Mouse (Mus musculus) erythroblast, adult 5-6 weeks (primary cell): Measurements from ENCODE around the gene Armcx4. TPM values are rescaled to one million over a fixed set of nuclear protein-coding genes. Genes with fewer than 3 reads are reported as not detected.
A peak's percentile ranks its signal among the peaks of the same experiment; 100 is the strongest.
"Not testable (repeated sequence)": the region's sequence is repeated elsewhere in the genome, so short reads cannot be mapped to it uniquely, and the experiment has no call there.

Experiments used
- ATAC-seq: replicated peaks from 2 replicates; pipeline ENCODE4 v1.8.0; 2016; ENCODE audit warnings: moderate number of reproducible peaks, mild to moderate bottlenecking, moderate TSS enrichment, inconsistent platforms; ENCODE audit not compliant: poor library complexity, low FRiP score, severe bottlenecking
- total RNA-seq, 2 experiments: library from RNA; stranded (forward) in 1 of 2; stranded (reverse) in 1 of 2; fragments of 150-400 nt in 1 of 2; fragments of 200-764, 138-1000 nt in 1 of 2; gene quantifications; 2 replicates each; pipeline versions ENCODE4 v1.2.3 to v1.2.4; 2015 to 2017; ENCODE audit warnings: low replicate concordance in 2 of 2

Gene Armcx4
- under 0.01 and 0.84 TPM in 2 replicates for total RNA-seq (2015; ENCODE audit: low replicate concordance)
- under 0.01 and 0.14 TPM in 2 replicates for total RNA-seq (2017; ENCODE audit: low replicate concordance)

DNA sequence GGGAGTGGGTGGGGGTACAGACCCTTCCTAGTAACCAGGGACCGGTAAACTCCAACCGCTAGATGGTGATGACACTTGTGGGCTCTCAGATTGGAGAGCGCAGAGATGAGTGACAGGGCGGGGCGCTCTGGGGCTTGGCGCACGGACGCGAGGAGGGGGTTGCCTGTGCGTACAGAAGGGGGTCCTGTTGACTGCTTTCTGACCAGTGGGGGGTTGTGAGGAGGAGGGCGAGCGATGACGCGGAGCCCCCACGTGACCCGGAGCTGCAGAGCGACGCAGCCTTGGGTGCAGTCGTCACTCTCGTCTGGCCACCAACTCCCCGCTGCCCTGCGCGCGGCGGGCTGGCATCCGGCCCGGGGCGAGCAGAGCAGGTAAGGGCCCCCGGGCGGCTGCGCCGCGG is at the start of gene Armcx4:
Gene Armcx4, plus strand, starts transcription at position 253 of the 400 bp plus-strand sequence.
- ATAC-seq = no peak

DNA sequence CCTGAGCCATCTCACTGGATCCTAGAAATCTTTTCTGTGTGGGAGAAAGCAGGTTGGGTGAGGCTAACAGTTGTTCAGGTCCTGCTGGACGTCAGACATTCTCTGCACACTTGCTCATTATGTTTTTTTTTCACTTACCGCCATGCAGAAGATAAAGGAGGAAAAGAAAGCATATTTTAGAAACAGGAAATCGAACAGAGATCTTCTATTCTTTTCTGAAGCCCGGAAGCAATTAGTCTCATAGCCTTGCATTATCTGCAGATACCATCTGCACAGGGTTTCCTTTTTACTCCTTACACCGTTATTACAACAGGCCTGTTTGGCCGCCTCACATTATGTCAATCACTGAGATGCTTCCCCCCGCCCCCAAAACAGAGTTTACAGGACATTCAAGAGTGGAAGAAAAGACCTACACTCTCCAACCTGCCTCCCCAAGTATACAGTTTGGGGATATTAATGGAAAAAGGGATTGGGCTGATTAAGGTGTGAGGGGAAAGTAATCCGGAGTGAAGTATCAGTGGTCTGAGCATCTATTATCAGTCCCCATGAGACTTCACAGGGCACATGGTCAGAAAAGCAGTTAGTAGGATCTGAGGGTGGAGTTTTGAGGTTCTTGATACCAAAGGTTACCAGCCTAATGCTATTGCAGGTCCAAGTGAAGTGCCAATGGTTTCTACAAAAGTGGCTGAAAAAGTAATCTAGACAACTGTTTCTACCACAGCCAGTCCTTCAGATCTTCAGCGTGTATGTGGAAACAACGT is 45.1 kb upstream of the Armcx4 start:
- ATAC-seq = no peak

- ATAC-seq = no peak
These were observed 40.0 kb upstream of the Armcx4 start for GRCm38 (mm10) chrX:134646338-134646737.

- ATAC-seq = no peak
These were observed 38.9 kb upstream of the Armcx4 start for GRCm38 (mm10) chrX:134647421-134647820.

GRCm38 (mm10) chrX:134648031-134648692 is 38.2 kb upstream of the Armcx4 start:
- peak; percentile 67 for ATAC-seq

GRCm38 (mm10) chrX:134652061-134652460 is 34.3 kb upstream of the Armcx4 start:
- ATAC-seq = no peak

DNA sequence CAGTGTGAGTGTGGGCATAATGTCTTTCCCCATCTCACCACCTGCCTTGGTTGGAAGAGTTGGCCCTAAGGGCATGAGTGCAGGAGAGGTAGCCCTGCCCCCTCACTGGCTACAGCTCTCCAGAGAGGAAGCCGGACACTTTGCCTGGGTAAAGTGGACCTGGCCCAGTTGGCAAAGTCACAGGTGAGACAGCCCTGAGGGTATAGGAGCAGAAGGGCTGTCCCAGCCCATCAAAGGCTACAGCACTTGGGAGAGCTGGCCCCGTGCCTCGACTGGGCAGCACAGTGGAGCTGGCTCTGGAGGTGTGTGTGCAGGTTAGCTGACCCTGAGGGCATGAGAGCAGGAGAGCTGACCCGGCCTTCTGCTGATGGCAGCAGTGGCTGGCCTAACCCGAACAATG is 24.7 kb upstream of the Armcx4 start:
- ATAC-seq = no peak

GRCm38 (mm10) chrX:134675022-134675421 is 11.3 kb upstream of the Armcx4 start:
- ATAC-seq = no peak

- no peak for ATAC-seq
These were observed 10.4 kb upstream of the Armcx4 start for GRCm38 (mm10) chrX:134675959-134676358.

DNA sequence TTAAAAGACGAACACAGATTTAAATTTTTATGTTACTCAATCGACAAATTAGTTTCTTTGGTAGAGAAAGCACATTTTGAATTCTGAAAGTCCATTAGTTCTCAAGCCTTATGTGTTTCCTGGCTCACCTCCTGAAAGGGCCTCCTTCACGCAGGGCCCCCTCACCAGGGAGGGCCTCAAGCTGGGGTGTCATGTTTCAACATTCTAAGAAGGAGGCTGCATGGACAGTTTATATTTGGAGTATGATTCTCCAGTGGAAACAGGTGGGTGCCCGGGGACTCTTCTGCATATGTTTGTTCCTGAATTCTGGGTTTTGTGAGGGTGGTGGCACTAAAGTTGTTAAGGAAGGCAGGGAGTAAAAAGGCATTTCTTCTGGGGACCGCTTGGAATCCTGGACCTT is 1.4 kb upstream of the Armcx4 start:
- no peak for ATAC-seq

DNA sequence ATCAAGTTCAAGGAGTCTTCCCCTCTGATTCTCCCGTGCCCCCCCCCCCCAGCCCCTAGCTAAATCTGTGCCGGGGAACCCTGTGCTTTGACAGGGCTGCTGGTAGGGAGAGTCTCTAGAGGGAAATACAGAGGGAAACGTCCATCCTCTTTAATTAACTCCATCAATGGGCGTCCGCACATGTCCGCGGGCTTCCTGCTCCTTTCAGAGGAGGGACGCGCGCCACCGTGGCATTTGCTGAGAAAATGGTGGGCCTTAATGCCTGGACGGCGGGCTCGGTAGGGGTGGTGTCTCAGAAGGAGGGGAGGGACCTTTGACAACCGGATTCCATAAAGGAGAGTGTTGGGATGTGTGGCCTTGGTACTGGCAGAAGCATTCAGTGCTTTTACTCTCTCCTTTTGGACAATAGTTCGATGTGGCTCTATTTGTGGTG is 436 bp downstream of the Armcx4 start:
- ATAC-seq = no peak

DNA sequence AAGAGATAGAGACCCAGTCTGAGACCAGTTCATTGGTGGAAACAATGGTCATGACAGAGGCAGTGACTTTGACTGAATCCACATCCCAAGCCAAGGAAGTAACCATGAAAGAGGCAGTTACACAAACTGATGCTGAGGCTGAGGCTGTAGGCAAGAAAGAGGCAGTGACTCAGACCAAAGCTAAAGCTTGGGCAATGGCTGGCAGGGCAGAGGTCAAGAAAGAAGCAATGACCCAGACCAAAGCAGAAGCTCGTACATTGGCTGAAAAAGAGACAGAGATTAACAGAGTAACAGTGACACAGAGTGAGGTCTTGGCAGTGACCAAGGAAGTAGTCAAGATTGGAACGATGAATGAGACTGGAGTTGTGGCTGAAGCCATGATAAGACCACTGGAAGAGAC is 3.4 kb downstream of the Armcx4 start:
- no peak for ATAC-seq

DNA sequence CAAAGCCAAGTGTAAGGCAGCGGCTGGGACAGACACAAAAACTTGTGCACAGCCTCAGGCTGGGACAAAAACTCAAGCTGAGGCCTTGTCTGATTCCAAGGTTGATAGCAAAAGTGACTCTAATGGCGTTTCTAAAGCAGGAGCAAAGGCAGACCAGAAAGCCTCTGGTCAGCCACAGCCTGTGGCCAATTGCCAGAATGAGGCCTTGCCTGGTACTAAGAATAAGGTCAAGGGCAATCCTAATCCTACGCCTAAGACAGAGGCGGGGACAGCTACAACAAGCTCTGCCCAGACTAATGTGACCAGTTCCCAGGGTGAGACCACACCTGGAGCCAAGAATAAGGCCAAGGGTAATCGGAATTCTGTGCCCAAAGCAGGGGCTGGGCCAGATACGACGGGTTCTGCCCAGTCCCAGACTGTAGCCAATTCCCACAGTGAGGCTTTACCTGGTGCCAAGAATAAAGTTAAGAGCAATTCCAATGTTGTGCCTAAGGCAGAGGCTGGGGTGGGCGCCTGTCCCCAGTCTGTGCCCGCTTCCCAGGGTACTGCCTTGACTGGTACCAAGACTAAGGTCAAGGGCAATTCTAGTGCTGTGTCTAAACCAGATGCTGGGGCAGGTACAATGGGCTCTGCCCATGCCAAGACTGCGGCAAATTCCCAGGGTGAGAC is 4.7 kb downstream of the Armcx4 start:
- ATAC-seq = no peak

GRCm38 (mm10) chrX:134691540-134691935 is 5.2 kb downstream of the Armcx4 start:
- no peak for ATAC-seq

GRCm38 (mm10) chrX:134716863-134717262 is 30.5 kb downstream of the Armcx4 start:
- no peak for ATAC-seq

GRCm38 (mm10) chrX:134717752-134718308 is 31.5 kb downstream of the Armcx4 start, which contains the start of gene Armcx1:
Gene Armcx1 (plus strand): TSS chrX:134717963.
- ATAC-seq = peak; percentile 73

GRCm38 (mm10) chrX:134718524-134718923 is 32.2 kb downstream of the Armcx4 start:
- no peak for ATAC-seq

DNA sequence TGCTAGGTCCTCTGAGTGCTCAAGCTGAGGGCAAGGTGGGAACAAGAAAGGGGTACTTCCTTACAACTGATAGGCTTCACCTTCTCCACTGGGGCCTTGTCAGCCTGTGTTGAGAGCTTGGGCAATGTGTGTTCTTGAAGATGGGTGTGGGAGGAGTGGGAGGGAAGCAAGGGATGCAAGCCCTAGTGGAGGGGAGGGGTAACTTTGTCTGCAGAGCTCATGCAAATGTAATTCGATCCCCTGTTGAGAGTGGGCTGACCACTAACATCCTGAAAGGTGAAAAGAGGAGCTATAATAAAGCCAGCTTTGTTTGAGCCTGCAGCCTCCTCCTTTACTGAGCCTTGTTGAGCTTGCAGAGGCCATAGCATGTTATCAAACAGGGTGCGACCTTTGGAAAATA is 37.4 kb downstream of the Armcx4 start:
- ATAC-seq = not testable (repeated sequence)

DNA sequence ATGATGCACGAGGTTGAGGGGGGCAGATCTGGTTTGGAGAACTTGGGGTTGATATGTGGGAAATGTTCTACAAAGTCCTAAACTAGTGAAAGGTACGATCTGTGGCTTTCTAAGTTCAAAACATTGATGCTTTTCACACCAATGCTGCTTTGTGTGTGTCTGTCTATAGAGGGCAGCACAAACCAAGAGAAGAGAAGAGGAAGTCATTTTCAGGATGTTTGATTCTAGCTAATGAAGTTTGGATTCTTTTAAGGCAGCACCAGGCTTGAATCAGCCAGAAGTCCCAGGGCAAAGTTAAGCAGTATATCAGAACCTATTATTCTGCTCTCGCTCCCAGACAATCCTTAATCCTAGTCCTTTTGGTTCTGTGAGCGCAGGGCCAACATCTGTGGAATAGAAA is 43.5 kb downstream of the Armcx4 start:
- ATAC-seq = no peak

- no peak for ATAC-seq
These were observed 51.5 kb downstream of the Armcx4 start for GRCm38 (mm10) chrX:134737796-134738195.
